Mouse (Mus musculus) brown adipose tissue, adult 24 weeks (tissue): Measurements from ENCODE around the gene Wscd2. TPM values are rescaled to one million over a fixed set of nuclear protein-coding genes. Genes with fewer than 3 reads are reported as not detected.
A peak's percentile ranks its signal among the peaks of the same experiment; 100 is the strongest.

Experiments used
- H3K27ac ChIP-seq: fragments of 200-500 bp; replicated peaks from 2 replicates; pipeline ENCODE4 v1.5.1; 2012; ENCODE audit warnings: low read depth, mild to moderate bottlenecking, low read length
- H3K4me1 ChIP-seq: fragments of 200-500 bp; 2 replicates; pipeline ENCODE4 v1.6.1; 2012; ENCODE audit warnings: low read length, mixed read lengths; ENCODE audit not compliant: control insufficient read depth, insufficient read depth, insufficient read length
- H3K4me3 ChIP-seq: fragments of 200-500 bp; 2 replicates; pipeline ENCODE4 v1.5.1; 2012; ENCODE audit warnings: low read depth, mild to moderate bottlenecking, low read length, moderate library complexity; ENCODE audit not compliant: insufficient read depth
- polyA plus RNA-seq: library from polyadenylated mRNA; stranded (reverse); fragments of >200 nt; gene quantifications from 2 replicates; pipeline ENCODE4 v1.2.4, GENCODE M21; 2012; ENCODE audit not compliant: missing spikeins, insufficient read depth, insufficient read length

Wscd2 gene
- polyA plus RNA-seq, 1 experiment: 2.0 TPM

DNA sequence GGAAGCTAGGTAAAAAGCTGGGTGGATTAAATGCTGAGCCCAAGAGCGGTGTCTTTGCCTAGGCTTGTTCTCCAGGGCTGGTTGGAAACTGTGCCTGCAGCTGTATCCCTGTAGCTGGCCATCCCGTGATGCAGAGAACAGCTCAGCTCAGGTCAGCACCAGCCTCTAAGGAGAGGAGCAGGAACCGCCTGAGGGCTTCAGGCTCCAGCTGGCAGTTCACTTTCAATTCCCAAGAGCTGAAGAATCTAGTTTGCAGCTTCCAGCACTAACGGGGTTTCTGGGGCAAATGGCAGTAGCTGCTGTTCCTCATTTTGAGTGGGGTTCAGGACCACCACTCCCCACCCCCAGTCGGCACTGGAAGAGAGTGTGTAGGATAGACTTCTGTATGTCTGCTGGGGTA, 51.1 kb downstream of the Wscd2 start:
- Histone ChIP-seq H3K4me3 (no peak overlapping the region), H3K27ac (no peak overlapping the region), H3K4me1 (peaks cover 7% of the 10 kb centered on the region)

DNA sequence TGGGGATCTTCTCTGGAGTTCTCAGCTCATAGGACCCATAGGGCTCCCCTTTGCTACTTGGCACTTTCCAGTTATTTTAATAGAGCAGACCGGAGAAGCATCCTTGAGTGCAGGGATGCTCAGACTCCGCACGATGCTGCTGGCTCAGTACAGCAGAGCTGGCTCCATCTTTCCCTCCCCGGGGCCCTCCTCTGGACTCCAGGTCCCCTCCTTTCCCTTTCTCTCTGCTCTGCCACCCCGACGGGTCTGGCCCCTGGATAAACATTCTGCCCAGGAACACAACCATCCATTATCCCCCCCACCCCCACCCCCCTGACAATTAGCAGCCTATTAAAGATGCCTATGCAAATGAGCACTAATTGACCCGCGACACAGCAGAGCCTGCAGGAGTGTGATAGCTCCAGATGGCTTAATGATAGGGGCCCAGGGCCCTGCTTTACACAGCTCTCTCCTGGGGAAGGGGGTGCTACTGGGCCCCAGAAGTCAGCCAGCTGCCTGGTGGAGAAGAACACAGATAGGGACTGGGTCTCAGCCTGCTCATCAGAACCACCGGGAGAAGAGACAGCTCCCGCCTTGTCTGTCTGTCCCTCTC, 52.8 kb downstream of the Wscd2 start:
- Histone ChIP-seq H3K27ac (no peak overlapping the region), H3K4me1 (peaks cover 7% of the 10 kb centered on the region), H3K4me3 (no peak overlapping the region)

DNA sequence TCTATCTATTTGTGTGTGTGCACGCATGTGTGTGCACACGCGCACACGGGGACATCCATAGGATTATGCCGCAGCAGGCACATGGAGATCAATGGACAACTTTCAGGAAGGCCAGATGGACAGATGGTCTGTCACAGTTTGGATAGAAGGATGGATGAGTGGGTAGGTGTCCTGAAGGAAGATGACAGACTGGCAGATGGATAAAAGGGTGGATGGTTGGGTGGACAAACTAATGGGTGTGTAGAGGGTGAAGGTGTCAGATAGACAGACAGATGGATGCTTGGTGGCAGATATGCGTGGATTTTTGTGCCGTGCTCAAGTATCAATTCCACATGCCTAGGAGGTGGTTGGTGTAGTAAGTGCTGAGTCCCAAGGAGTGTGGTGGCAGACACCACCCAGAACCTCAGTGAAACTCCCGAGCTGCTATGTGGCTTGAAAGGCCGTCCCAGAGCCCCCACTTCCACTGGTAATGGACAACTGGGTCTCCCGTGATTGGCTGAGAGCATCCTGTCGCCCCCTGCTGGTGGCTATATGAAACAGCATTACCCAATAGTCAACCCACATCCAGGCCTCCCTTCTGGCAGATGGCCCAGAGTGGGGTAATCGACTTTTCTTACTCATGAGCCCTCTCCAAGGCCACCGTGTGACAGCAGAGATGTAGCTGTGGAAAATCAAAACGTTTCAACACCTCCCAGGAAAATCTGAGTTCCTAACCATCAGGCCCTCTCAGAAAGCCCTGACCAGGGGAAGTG, 58.0 kb downstream of the Wscd2 start:
- no peaks in the 10 kb centered on the region; the same call in 1 of the 2 replicates for H3K4me1 ChIP-seq
- no peak overlapping the region for H3K4me3 ChIP-seq
- no peak overlapping the region for H3K27ac ChIP-seq

DNA sequence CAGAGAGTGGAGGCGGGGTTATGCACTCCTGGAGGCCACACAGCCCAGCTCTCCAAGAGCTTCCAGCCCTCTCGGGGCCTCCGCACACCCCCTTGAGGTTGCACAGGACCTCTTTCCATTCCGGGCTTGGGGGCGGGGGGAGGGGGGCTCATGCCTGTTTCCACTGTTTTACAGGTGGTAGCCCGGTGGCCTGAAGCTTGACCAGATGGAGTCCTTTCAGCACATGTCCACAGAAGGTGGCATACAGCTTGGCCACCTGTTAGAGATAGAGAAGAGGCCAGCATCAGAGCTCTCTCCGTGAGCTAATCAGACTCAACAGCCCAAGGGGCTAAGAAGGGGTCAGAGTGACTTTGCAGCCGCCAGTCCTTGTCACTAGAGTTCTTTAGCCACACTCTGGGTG, 60.1 kb downstream of the Wscd2 start:
- H3K4me3 ChIP-seq: no peak overlapping the region
- peaks cover 8% of the 10 kb centered on the region for H3K4me1 ChIP-seq
- H3K27ac ChIP-seq: no peak overlapping the region

DNA sequence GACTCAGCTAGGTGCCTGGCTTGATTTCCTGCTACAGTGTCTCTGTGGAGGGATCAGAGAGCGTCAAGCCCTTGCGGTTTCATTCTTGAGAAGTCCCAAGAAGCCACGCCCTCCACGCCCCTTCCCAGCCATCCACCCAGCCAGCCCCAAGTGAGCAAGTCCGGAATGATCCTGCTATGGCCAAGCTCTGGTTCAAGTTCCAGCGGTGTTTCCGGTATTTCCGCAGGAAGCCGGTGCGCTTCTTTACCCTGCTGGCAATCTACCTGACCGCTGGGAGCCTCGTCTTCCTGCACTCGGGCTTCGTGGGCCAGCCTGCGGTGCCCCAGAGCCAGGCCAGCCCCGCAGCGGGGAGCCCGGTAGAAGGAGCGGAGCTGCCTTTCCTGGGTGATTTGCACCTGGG, 60.6 kb downstream of the Wscd2 start:
- H3K27ac ChIP-seq: no peak overlapping the region
- no peak overlapping the region for H3K4me3 ChIP-seq
- peaks cover 10% of the 10 kb centered on the region for H3K4me1 ChIP-seq

DNA sequence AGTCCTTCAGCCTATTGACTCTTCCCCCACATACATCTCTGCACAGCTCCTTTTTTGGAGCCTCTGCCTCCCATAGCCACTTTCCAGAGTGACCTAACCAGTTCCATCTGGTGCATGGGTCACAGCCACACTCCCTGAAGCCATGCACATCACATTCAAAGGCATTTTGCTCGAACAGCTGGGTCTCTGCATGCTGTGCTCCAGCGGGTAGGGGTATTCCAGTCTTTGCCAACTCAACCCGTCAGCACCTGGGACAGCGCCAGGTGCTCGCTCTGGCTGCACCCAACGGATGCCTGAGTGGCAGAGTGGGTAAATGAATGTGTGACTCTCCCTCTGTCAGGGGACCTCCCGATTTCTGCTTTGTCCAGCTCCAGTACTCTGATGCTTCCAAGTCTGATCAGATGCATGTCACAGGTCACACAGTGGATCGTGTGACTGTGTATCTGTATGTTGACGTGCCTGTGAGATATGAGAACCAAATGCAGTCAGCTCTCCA, 63.3 kb downstream of the Wscd2 start:
- no peak overlapping the region for H3K4me3 ChIP-seq
- peaks cover 10% of the 10 kb centered on the region for H3K4me1 ChIP-seq
- H3K27ac ChIP-seq: peak overlapping the region; percentile 82

DNA sequence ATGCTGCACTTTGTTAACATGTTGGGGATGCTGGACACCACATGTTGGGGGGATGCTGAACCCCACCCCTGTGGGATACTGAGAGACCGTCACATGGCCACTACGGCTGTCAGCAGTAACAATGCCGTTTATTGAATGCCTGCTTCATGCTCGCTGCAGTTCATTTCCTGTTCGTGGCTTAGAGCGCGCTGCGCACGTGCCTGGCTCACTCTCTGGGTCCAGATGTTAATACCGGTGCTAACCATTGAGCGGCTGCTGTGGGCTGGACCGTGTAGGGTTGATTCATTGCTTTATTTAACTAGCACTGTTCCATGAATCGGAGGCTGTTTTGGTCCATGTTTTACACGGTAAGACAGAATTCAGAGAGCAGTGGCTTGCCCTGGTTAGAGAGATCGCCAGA, 64.0 kb downstream of the Wscd2 start:
- Histone ChIP-seq H3K4me1 (peaks cover 10% of the 10 kb centered on the region), H3K4me3 (no peak overlapping the region), H3K27ac (peak overlapping the region; percentile 82)

DNA sequence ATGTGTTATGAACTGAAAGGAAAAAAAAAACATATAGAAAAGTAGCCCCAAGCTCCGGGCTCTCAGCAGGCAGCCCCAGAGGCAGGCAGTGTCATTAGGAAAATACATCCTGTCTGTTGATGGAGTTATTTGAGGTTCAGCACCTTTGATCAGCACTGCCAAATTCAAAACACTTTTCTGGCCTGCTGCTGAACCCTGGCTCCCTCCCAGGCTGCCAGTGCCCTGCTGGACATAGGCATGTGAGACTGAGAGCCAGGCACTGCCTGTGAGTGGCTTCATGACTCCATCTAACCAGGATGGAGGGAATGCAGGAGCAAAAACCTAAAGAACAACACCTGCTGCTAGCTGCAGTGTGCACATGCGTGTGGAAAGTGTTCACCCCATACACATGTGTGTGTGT, 64.4 kb downstream of the Wscd2 start:
- Histone ChIP-seq H3K27ac (peak overlapping the region; percentile 82), H3K4me3 (no peak overlapping the region)

DNA sequence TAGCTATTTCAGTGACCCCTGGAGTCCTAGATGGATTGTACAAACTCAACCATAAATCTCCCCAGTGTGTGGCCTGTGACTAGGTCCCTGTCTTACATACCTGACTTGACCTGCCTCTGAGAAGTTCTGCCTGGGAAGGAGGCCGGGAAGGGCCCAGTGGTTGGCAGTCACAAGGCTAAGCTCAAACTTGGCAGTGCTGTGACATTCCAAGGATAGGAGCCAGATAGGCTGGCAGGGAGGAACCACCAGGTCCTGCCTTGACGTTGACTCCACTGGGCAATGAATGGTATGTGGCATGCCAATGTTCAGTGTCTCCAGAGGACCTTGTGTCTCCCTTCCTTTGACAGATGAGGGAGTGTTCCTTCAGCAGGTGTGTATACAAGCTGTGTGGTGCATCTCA, 65.6 kb downstream of the Wscd2 start:
- peak overlapping the region; percentile 51 for H3K27ac ChIP-seq
- H3K4me3 ChIP-seq: no peak overlapping the region
- H3K4me1 ChIP-seq: peaks cover 13% of the 10 kb centered on the region

More for the DNA sequence above, 64.4 kb downstream of the Wscd2 start:
- peaks cover 12% of the 10 kb centered on the region for H3K4me1 ChIP-seq

DNA sequence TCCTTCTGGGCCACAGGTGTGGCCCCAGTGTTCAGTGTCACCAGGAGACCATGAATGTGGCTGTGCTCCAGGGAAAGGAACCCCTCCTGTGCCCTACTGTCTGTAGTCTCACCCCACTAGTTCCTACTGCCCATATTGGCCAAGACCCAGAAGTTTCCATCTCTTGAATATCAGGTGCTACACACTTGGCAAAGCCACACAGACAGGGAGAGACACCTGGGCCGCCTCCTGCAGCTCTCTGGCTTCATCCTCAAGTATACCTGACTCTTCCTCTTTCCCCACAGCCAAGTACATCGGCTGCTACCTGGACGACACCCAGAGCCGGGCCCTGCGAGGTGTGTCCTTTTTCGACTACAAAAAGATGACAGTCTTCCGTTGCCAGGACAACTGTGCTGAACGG, 67.9 kb downstream of the Wscd2 start:
- Histone ChIP-seq H3K4me3 (no peak overlapping the region), H3K27ac (no peak overlapping the region), H3K4me1 (peaks cover 13% of the 10 kb centered on the region)

DNA sequence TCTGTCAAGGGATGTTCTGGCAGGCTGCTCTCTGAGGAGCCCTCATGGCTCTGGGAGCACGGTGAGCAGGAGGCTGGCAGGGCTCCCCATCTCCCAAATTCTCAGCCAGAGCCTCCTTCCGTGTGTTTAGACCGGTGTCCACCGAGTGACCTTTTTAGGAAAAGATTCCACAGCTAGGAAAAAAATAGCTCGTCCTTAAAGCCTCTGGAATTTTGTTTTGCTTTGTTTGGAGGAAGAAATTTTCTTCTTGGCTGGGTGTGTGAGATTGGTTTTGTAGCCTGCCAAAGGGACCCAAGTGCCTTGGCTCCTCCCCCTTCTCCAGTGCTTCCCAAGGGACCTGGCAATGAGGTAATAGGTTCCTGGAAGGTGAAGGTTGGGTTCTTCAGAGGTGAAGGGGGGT, 69.5 kb downstream of the Wscd2 start:
- Histone ChIP-seq H3K4me1 (peaks cover 9% of the 10 kb centered on the region), H3K27ac (peak overlapping the region; percentile 57; the same call in 1 of the 2 replicates), H3K4me3 (no peak overlapping the region)

DNA sequence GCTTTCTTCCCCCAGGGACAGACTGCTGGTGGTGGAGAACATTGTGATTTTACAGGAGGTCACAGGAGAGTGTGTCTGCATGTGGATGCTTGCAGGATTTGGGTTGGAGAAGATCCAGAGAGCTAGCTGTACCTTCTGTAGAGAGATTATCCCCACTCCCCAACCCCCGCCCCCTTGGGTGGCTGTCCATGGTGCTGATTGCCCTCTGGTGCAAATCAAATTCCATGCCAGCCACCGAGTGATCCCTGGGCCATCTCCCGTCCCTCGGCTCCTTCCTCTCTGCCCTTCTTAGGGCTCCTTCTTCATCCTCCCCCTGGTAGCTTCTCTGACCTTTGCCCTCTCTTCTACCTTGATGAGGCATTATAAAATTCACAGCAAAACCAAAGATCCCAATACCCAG, 74.3 kb downstream of the Wscd2 start:
- H3K27ac ChIP-seq: no peak overlapping the region
- peaks cover 1% of the 10 kb centered on the region; the same call in 1 of the 2 replicates for H3K4me1 ChIP-seq
- no peak overlapping the region for H3K4me3 ChIP-seq

DNA sequence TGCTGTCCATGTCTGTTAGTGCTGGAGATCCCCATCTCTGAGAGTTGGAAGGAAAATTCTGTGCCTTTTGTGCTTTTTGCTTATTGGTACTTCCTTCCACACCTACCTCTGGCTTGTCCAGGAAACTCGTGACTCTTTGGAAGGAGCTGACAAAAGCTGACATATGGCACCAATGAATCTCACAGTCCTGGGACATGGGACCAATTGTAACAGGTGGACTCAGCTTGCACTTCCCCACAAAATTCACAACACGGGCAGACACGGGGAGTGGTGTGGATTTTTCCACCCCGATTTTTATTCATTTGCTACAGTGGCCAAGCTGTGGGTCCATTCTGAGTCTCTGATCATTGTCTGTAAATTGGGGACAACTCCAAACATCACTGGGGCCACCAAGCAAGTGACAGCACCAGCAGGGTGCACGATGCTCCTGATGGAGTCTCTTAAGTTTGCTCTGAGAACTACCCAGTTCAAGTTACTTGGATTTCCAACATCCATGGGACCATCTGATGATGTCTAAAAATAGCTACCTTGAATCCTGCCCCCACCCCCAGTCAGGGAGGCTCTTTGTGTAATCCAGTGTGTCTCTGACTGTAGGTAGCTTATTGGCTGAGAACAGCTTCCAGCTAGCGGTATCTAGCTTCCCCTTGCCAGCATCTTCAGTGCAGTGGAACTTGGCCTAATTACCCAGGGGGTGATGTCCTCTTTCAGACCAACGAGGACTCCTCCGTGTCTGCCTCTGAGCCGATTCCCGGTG, 75.1 kb downstream of the Wscd2 start:
- H3K4me3 ChIP-seq: no peak overlapping the region
- no peaks in the 10 kb centered on the region for H3K4me1 ChIP-seq
- no peak overlapping the region for H3K27ac ChIP-seq

DNA sequence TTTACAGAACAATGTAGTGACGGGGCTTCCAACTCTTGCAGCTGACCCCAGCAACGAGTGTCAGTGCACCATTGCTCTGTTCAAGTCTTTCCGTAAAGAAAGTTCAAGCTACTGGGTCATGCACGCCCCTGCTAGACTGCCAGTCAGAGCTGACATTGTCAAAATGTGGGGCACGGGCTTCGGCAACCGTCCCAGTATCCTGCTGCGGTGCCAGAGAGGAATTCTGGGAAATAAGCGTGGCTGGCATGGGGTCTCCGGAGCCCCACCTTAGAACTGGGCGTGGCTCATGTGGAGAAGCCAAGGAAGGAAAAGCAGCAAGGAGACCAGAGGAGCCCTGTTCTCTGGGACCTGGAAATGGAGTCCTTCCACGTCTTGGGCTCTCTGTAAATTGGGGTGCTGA, 75.7 kb downstream of the Wscd2 start:
- no peaks in the 10 kb centered on the region for H3K4me1 ChIP-seq
- no peak overlapping the region for H3K4me3 ChIP-seq
- no peak overlapping the region for H3K27ac ChIP-seq

DNA sequence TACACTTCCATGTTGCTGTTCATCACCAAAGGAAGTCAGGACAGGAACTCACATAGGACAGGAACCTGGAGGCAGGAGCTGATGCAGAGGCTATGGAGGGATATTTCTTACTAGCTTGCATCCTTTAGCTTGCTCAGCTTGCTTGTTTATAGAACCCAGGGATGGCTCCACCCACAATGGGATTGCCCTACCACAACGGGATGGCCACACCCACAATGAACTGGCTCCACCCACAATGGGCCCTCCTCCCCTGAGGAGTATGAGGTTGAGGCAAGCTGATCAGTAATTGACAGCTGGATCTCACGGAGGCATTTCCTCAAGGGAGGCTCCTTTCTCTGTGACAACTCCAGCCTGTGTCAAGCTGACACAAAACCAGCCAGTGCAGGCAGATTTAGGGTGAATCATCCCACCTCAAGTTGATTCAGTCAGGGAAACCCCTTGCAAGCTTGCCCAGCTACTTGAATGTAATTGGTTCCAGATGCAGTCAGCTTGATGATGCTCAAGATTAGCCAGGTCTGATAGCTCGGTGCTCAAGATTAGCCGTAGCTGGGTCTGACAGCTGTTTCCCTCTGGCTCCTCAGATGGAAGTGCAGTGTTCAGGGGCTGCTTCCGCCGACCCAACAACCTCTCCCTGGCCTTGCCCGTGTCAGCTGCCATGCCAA, 80.1 kb downstream of the Wscd2 start:
- Histone ChIP-seq H3K27ac (no peak overlapping the region), H3K4me1 (no peaks in the 10 kb centered on the region), H3K4me3 (no peak overlapping the region)
